Mouse (Mus musculus): ENCODE measurements around the gene Slc9a3r1. TPM values are rescaled to one million over a fixed set of nuclear protein-coding genes. Genes with fewer than 3 reads are reported as not detected.

The Slc9a3r1 gene
- total RNA-seq, 2 experiments from 2014 or later: 76.2 to 83.0 TPM

DNA sequence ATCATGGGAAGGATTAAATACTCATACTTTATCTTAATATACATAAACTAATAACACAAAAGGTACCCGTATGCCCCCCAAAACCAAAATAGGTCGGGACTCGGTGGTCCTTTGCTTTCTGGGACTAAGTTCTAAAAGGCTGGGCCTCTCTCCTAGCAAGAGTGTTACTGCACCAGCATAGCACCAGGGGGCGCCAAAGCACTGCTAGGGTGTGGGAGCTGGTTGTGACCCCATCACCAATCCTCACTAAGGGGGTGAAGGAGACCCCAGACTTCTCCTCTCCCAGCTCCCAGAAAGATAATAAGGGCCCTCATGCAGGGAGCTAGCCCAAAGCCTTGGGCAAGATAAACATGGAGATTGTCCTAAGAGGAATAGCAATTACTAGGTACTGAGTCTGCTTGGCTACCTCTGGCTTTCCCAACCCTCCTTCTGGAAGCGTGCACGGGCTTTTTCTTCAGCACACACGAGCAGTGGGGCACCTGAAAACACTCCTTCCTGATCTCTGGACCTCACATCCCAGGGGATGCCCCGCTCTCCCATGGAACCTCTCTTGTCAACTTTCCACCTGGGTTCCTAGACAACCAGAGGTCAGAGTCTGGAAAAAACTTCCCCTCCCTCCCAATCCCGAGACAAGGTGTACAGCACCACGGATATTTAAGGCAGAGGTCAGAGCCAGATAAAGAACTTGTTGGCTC lies 2.1 kb upstream of the Slc9a3r1 start:
- DNase-seq (ENCODE audit: low spot score in 2 of 2): peak in 1 of 2 experiments; percentile 57
- intact Hi-C loops (cut with DNase I): loop anchor here (5.0 kb wide), 1 partner anchor 106 kb away; the partner anchor contains the start of gene Grin2c

DNA sequence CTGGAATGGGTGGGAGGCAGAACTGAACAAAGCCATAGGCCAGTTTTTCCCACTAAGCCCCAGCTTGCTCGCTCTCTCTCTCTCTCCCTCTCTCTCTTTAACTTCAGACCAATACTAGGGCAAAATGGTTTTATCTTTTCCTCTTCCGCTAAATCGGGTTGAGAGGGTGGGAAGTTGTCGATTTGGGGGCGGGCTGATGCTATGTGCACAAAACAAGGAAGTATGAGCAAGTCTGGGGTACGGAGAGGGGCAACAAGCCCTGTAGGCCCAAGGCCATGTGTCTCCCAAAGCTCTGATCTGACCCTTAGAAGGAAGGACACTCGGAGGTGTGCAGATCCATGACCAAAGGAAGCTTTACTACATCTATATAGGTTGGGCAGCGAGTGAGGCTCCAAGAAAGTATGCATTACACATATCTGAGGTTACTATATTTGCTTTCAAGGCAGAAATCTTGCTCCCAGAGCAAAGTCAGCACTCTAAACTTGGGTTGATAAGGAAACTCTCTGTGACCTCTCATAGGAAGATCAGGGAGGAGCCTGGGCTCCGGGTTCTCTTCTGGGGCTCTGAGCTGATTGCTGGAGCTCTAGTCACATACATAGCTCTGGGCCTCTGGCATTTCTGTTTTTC lies 1.4 kb upstream of the Slc9a3r1 start:
- DNase-seq (ENCODE audit: low spot score in 2 of 2): no peak
- intact Hi-C loops (cut with DNase I): loop anchor here (2.0 to 5.0 kb wide), 2 partner anchors 21 to 106 kb away; partner anchors contain the start of gene Grin2c

DNA sequence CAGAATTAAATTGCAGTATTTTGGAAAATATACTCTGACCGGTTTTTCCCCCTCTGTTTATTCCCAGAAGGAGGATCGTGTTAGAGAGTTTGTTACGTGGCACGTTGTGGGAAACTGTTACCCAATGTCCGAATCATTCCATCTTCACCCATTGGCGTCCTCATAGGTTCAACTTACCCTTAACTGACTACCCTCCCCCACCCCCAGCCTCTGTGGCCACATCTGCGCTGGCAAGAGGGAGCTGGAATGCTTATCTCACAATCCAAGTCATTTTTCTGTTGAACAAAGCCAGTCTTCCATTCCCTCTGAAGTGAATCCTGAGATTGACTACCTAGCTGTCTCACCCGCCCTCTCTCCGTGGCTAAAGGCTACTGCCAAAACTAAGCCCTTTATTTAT lies 938 bp upstream of the Slc9a3r1 start:
- DNase-seq (ENCODE audit: low spot score in 2 of 2): no peak
- intact Hi-C loops (cut with DNase I): loop anchor here (2.0 to 5.0 kb wide), 2 partner anchors 21 to 105 kb away; partner anchors contain the start of gene Grin2c

DNA sequence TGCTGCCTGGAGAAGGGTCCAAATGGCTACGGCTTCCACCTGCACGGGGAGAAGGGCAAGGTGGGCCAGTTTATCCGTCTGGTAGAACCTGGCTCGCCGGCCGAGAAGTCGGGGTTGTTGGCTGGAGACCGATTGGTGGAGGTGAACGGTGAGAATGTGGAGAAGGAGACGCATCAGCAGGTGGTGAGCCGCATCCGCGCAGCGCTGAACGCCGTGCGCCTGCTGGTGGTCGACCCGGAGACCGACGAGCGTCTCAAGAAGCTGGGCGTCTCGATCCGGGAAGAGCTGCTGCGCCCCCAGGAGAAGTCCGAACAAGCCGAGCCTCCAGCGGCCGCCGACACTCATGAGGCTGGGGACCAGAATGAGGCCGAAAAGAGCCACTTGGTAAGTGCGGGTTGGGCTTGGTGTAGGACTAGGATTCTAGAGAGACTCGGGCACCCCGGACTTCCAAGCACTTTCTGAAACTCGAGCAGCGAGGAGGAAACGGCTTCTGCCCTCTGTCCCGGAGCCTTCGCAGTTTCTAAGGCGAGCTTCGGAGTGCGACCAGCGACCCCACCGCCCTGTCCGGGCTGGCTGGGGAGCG lies 518 bp downstream of the Slc9a3r1 start:
- no peak for DNase-seq (ENCODE audit: low spot score in 2 of 2)
- intact Hi-C loops (cut with DNase I): loop anchor here (2.0 to 5.0 kb wide), 2 partner anchors 19 to 104 kb away; partner anchors contain the start of gene Grin2c

DNA sequence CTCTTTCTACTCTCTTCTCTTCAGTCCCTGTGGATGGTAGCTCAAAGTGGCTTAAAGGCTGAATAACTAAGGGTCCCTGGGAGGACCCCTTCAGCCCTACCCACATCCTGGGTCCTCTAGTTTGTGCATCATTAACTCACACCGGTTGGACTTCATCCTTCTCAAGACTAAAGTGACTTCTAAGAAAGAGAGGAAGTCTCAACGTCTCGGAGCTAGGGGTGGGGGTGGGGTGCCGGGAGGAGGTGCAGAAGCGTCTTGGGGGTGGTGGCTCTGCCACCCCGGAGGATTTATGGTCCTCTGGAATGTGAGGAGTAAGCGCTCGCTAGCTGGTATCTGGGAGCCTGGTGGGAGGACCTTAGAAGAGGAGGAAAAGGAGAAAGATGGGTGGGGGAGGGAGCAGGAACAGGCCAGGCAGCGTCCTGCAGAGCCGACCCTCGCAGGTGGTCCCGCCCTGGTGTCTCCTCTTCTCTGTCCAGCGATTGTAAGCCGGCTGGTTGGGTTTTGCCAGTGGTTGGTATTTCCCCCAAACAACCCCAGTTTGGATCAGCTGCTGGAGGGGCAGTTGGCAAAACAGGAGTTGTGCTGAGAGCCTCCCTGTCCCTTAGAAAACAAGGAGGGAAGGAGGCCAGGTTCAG lies 1.3 kb downstream of the Slc9a3r1 start:
- intact Hi-C loops (cut with DNase I): loop anchor here (5.0 kb wide), 1 partner anchor 103 kb away; the partner anchor contains the start of gene Grin2c
- no peak for DNase-seq (ENCODE audit: low spot score in 2 of 2)

DNA sequence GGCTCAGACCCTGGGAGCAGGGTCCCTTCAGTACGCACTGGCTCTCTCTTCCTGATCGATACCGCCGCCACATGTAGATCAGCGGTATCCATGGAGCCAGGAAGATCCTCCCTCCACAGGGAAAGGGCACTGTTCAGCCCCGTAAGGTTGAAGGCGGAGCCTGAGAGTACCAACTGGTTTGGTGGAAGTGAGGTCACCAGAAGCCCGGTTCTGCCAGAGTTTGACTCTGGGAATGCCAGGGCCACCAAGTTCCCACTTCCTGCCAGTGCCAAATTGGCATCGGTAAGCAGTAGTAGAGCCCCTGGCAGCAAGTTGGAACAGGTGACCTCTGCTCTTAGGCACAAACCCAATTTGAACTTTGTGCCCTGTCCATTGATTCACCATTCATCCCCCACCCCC lies 1.8 kb downstream of the Slc9a3r1 start:
- intact Hi-C loops (cut with DNase I): loop anchor here (5.0 kb wide), 1 partner anchor 102 kb away; the partner anchor contains the start of gene Grin2c
- peak in 1 of 2 experiments; percentile 44 for DNase-seq (ENCODE audit: low spot score in 2 of 2)

DNA sequence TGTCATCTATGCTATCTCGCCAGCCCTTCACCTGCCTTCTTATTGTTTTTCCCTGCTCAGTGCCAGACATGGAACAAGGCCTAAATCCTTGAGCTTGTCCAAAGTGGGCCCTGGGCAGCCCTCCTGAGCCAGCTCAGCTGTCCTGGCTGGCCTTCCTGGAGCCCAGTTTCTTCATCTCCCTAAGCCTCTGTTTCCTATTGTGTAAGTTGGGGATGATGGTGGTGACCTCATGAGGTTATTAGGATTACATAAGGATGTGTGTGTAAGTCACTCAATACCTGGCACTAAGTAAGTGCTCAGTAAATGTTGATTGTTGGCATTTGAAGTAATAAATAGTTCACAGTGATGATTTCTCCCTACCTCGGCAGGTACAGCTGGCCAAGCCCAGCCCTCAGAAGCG lies 3.6 kb downstream of the Slc9a3r1 start:
- DNase-seq (ENCODE audit: low spot score in 2 of 2): no peak
- intact Hi-C loops (cut with DNase I): no loop called here

DNA sequence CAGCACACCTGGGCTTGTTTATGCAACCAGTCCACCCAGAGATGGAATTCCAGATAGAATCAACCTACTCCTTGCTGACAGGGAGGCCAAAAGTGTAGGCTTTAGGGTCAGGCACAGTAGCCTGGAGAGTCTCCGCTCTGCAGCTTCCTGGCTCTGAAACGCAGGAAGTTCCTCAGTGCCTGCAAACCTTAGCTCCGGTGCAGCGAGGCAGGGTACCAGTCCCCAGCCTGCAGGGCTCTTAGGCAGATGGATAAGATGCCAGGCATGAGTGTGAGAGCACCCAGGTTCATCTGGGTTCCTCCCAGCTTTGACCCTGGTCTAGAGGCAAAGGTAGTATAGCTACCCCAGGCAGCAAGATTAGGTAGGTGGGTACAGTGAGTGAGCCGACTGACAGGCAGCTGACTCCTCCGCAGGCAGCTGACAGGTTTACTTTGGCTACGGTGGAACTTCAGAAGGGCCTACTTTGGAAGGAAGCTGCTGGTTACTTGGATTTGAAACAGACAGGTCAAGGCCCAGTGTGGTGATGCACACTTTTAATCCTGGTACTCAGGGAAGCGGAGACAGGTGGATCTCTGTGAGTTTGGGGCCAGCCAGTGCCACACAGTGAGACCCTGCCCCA lies 4.6 kb downstream of the Slc9a3r1 start:
- intact Hi-C loops (cut with DNase I): no loop called here
- DNase-seq (ENCODE audit: low spot score in 2 of 2): no peak

DNA sequence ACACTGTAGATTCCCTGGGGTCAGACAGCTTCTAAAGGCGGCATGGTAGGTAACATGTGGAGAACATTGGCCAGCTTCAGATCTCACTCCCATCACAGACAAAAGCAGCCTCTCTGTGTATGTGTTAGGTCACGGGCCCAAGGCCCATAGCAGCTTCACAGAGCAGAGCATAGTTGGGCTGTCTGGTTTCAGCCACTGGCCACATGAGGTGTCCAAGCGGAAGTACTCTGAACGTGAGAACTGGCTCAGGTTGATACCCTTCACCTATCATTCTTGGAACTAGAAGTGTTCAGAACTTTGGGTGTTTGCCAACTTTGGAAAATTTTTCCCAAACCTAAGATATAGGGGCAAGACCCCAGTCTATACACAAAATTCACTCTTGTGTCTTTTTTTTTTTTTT lies 6.3 kb downstream of the Slc9a3r1 start:
- intact Hi-C loops (cut with DNase I): no loop called here
- DNase-seq (ENCODE audit: low spot score in 2 of 2): no peak

DNA sequence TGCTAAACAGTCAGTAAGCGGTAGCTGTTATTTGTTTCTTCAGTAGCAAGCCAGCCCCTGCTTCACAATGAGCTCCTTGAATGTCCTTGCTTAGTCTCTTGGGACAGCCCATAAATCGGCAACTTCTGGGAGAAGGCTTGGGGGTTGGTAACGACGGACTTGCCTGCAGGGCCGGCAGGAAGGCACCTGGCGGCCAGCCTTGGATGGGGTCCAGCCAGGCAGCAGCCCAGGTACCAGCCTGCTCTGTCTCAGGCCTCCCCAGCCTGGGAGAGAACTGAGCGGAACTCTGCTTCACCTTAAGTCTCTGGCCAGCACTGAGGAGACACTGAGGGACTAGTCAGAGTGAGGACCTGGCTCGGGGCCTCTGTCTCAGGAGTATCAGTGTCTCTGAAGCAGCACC lies 8.0 kb downstream of the Slc9a3r1 start:
- intact Hi-C loops (cut with DNase I): no loop called here

DNA sequence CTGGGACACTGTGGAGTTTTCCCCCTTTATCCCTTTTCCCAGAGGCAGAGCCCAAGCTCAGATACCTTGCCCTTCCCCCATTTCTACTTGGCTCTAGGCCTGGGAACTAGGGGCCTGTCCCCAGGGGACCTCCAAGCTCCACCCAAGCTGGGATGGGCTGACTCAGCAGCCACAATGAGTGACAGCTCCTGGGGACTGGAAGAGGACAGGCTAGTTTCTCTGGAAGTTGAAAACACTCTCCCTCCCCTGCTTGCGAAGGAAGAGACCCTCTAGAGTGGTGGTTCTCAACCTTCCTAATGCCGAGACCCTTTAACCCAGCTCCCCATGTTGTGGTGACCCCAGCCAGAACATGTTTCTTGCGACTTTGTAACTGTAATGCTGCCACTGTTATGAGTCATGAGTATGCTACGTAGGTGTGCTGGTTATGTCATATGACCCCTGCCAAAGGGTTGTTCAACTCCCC lies 9.7 kb downstream of the Slc9a3r1 start:
- DNase-seq (ENCODE audit: low spot score in 2 of 2): no peak
- intact Hi-C loops (cut with DNase I): no loop called here

More for the DNA sequence above, 8.0 kb downstream of the Slc9a3r1 start:
- no peak for DNase-seq (ENCODE audit: low spot score in 2 of 2)

DNA sequence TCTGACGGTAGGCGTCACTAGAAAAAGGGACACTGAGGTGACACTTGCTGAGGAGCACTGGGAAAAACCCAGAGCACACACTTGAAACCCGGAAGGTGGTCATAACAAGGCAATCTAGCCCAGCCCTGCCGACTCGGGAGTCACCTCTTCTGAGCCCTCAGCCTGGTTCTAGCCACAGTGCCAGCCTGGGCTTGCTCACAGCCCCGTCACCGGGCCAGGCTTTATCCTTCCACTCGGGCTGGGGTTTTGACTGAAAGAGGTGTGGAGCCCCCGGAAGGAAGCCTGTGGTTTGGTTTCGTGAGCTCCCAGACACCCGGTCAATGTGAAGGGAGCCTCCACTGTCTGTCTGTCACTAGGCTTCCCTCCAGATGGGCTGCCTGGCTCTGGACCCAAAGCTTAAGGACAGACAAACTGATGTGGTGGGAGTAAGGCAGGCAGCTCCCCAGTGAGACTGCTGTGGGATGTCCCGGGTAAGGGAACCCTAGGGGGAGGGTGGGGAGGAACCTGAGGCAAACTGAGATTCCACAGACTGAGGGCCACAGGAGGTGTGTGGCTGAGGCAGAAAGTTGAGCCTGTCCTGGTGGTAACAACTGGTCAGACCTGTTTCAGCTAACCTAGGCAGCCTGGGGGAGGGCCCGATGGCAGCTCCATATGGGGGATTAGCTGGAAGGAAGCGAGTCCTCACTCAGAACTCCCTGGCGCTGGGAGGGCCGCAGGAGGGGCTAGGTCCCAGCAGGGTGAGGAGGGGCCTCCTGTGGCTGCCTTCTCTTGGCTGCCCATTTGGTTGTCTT lies 10.6 kb downstream of the Slc9a3r1 start:
- intact Hi-C loops (cut with DNase I): no loop called here
- DNase-seq (ENCODE audit: low spot score in 2 of 2): no peak

- no peak for DNase-seq (ENCODE audit: low spot score in 2 of 2)
- intact Hi-C loops (cut with DNase I): no loop called here
Measured at GRCm38 (mm10) chr11:115176399-115177190, 13.5 kb downstream of the Slc9a3r1 start.

GRCm38 (mm10) chr11:115177559-115178195 lies 14.5 kb downstream of the Slc9a3r1 start:
- DNase-seq (ENCODE audit: low spot score in 2 of 2): no peak
- intact Hi-C loops (cut with DNase I): no loop called here

DNA sequence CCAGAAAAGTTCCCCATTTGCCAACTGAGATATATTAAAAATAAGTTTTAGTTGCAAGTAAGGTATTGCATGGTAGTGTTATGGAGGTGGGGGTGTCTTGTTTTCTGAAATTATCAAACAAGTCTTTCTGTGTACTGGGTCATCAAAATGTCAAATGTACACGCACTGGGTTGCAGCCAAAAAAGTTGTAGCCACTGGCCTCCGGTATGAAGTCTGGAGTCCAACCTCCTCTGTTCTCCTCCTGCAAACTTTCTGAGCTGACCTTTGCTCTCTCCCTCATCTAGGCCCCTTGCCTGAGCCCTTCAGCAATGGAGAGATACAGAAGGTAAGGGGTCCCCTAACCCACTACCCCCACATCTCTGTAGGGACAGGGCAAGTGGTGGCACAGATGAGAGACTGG lies 15.6 kb downstream of the Slc9a3r1 start:
- DNase-seq (ENCODE audit: low spot score in 2 of 2): no peak
- intact Hi-C loops (cut with DNase I): no loop called here

DNA sequence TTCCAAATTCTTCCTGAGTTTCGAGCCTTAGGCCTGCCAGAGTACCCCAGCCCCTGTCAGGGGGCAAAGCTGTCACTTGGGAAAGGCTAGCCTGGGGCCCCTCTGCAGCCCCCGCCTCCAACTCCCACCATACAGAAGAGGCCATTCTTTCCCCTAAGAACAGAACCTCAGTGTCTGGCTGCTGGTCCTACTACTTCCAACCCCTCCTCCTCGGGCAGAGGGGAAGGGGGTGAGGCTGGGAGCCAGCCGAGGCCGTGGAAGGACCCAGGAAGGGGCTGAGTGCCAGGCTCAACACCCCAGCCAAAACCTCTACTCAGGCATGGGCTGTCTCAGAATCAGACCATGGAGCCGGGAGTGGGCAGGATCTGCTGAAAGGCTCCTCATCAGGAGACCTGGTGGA lies 16.1 kb downstream of the Slc9a3r1 start:
- no peak for DNase-seq (ENCODE audit: low spot score in 2 of 2)
- intact Hi-C loops (cut with DNase I): no loop called here

- intact Hi-C loops (cut with DNase I): no loop called here
- DNase-seq (ENCODE audit: low spot score in 2 of 2): no peak
Measured at GRCm38 (mm10) chr11:115179881-115180280, 16.7 kb downstream of the Slc9a3r1 start.
